Mouse (Mus musculus) heart, postnatal 0 days (tissue): Measurements from ENCODE around the gene 1700092M07Rik.

Source experiments
- CTCF ChIP-seq: IDR thresholded peaks from 2 replicates; pipeline ENCODE4 v1.5.1; 2016; ENCODE audit warnings: antibody characterized with exemption, control low read depth, low read depth
- EP300 ChIP-seq: IDR thresholded peaks from 2 replicates; pipeline ENCODE4 v1.6.1; 2016; ENCODE audit warnings: antibody characterized with exemption, low read depth

DNA sequence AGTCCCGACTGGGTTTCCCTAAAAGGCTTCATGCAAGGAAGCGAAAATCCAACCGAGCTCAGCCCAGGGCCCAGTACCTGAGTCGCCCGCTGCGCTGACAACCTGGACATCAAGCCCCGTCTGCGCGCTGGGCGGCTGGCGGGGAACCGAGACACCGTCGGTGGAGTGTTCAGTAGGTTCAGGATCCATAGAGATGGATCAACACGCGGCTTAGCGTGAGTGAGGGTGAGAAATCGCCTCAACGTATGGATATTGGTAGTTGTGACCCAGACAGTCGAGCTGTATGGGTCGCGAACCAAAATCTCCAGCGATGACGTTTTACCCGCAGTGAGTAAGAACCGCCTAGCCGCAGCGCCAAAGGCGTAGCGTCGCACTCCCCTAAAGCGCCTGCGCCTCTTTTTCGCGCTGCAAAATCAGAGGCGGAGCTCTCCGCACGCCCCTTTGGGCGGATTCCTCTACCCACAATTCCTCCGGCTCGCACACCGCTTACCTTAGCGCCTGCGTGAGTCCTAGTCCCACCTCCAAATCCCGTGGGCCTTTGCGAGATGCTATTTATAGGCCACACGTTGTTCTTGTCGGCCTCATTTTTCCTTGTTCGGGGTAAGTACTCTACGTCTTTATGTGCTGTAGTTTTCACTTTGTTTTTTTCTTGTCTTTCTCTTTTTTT, 17.5 kb upstream of the 1700092M07Rik start, which contains the start of gene Slc3a2:
- TF ChIP-seq EP300 (peak; percentile 44; the same call in 1 of the 2 replicates), CTCF (no peak)
